Mouse (Mus musculus): ENCODE data around the gene Gm21775. TPM values are rescaled to one million over a fixed set of nuclear protein-coding genes. Genes with fewer than 3 reads are reported as not detected.
"Not testable (repeated sequence)": the region's sequence is repeated elsewhere in the genome, so short reads cannot be mapped to it uniquely, and the experiment has no call there.

Gm21775 gene
- not detected in 2 replicates for polyA plus RNA-seq (2015; fragmentation: Nextera tagmentation; extraction: Ambion mirVana)

DNA sequence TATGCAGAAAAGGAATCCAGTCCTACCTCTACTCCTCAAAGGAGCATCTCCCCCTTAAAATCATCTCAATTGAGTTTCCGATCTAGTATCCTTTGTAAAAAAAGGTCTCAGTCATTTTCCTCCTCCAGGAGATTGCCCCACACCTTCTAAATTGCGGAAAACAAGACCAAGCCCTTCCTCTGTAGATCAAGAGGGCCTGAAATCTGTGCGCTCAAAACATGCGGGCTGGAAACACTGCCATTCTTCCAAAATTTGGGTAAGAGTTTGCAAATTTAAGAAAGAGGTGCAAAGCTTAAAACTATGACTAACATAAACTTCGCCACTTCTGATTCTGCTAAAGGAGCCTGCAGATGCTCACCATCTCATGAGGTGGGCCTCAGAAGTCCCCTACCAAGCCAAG is at the start of gene Gm21775:
Gm21775 (plus strand) TSS at position 301 of the 400 bp plus-strand sequence.
- not testable (repeated sequence) for H3K4me1 ChIP-seq (replicated peaks); H3K4me3 ChIP-seq; H3K9me3 ChIP-seq; H3K27me3 ChIP-seq; H3K36me3 ChIP-seq; H3K4me2 ChIP-seq; H3K9ac ChIP-seq; H3K27ac ChIP-seq (replicated peaks); ATAC-seq (ENCODE audit: low FRiP score, low read depth)
- 89% methylated on average over 4 of the region's 5 CpGs for WGBS

DNA sequence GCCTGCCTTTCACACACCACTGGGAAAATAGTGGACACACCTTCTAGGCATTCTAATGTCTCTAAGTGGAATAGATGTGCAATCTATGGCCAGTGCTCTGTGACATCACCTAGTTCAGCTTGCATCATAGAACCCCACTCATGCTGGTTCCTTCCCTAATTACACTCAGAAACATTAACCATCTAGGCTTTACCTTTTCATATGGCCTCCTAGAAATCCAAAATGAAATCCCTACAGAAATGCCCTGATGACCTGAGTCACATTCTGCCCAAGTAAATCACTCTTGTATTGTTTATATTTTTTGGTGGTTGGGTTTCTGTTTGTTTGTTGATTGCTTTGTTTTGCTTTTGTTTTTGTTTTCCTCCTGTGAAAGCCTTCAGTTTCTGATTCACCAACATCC is 17.3 kb upstream of the Gm21775 start, which contains the start of gene Gm20737:
Gm20737 (minus strand) TSS at position 101 of the 400 bp plus-strand sequence.
- H3K4me1 ChIP-seq (replicated peaks); H3K9ac ChIP-seq; H3K9me3 ChIP-seq; H3K36me3 ChIP-seq; H3K27me3 ChIP-seq; H3K4me2 ChIP-seq; H3K27ac ChIP-seq (replicated peaks); ATAC-seq (ENCODE audit: low FRiP score, low read depth); H3K4me3 ChIP-seq: not testable (repeated sequence)

Other genes with a start within 250 kb of the Gm21775 start
- not detected in 2 replicates for gene Gm20834, start 228.9 kb upstream of the Gm21775 start, polyA plus RNA-seq (2015; fragmentation: Nextera tagmentation; extraction: Ambion mirVana)
- gene Gm28510, start 140.7 kb upstream of the Gm21775 start, polyA plus RNA-seq (2015; fragmentation: Nextera tagmentation; extraction: Ambion mirVana) = not detected in 2 replicates
- not detected in 2 replicates for gene Gm20737, start 17.4 kb upstream of the Gm21775 start, polyA plus RNA-seq (2015; fragmentation: Nextera tagmentation; extraction: Ambion mirVana)
- gene Gm21900, start 62.9 kb downstream of the Gm21775 start, polyA plus RNA-seq (2015; fragmentation: Nextera tagmentation; extraction: Ambion mirVana) = not detected in 2 replicates
- gene Gm20777, start 199.0 kb downstream of the Gm21775 start, polyA plus RNA-seq (2015; fragmentation: Nextera tagmentation; extraction: Ambion mirVana) = not detected in 2 replicates